Mouse (Mus musculus) kidney, embryonic 16.5 days (tissue): Measurements from ENCODE around the gene Ube2cbp. TPM values are rescaled to one million over a fixed set of nuclear protein-coding genes. Genes with fewer than 3 reads are reported as not detected.

Experiments used
- ATAC-seq: fragments of 200-750 bp; cut with Nextera tagmentation; 2 replicates; pipeline ENCODE4 v1.8.0; 2017; ENCODE audit warnings: moderate TSS enrichment; ENCODE audit not compliant: low FRiP score, low TSS enrichment
- H3K27ac ChIP-seq: fragments of 300-500 bp; sonication (generic); 2 replicates; pipeline ENCODE4 v1.5.1; 2014; ENCODE audit warnings: low read length
- H3K27me3 ChIP-seq: fragments of 300-500 bp; sonication (generic); 2 replicates; pipeline ENCODE4 v1.6.1; 2014; ENCODE audit warnings: low read length, control low read depth, mixed read lengths; ENCODE audit not compliant: insufficient read depth
- H3K36me3 ChIP-seq: fragments of 300-500 bp; sonication (generic); 2 replicates; pipeline ENCODE4 v1.6.1; 2014; ENCODE audit warnings: low read length, control low read depth, mixed read lengths; ENCODE audit not compliant: insufficient read depth
- H3K4me1 ChIP-seq: fragments of 300-500 bp; sonication (generic); 2 replicates; pipeline ENCODE4 v1.6.1; 2014; ENCODE audit warnings: low read length, control low read depth, mixed read lengths; ENCODE audit not compliant: insufficient read depth
- H3K4me2 ChIP-seq: fragments of 300-500 bp; sonication (generic); replicated peaks from 2 replicates; pipeline ENCODE4 v1.6.1; 2014; ENCODE audit warnings: low read depth, low read length
- H3K4me3 ChIP-seq: fragments of 300-500 bp; sonication (generic); 2 replicates; pipeline ENCODE4 v1.5.1; 2014; ENCODE audit warnings: mild to moderate bottlenecking, low read length
- H3K9ac ChIP-seq: fragments of 300-500 bp; sonication (generic); replicated peaks from 2 replicates; pipeline ENCODE4 v1.6.1; 2014; ENCODE audit warnings: low read length
- H3K9me3 ChIP-seq: fragments of 300-500 bp; sonication (generic); 2 replicates; pipeline ENCODE4 v1.6.1; 2016; ENCODE audit warnings: low read length, control low read depth
- WGBS: fragments of 180-500 bp; shearing (Covaris S2); extraction: QIAGEN DNeasy Blood & Tissue Kit; methylation state at CpG from one replicate; pipeline ENCODE4 v1.1.7; 2014; 5-methylcytosine and 5-hydroxymethylcytosine counted together
- polyA plus RNA-seq: library from polyadenylated mRNA; unstranded; fragments of >200 nt; fragmentation: Nextera tagmentation; extraction: Ambion mirVana; gene quantifications from 2 replicates; pipeline ENCODE4 v1.2.1, GENCODE M21; 2015

Ube2cbp gene
- polyA plus RNA-seq, 1 experiment from 2014 or later, result 8.4 TPM

- peaks cover 10% of the 10 kb centered on the region for H3K9me3 ChIP-seq
- H3K36me3 ChIP-seq, result no peaks in the 10 kb centered on the region
- peaks cover 6% of the 10 kb centered on the region; the same call in 1 of the 2 replicates for H3K4me1 ChIP-seq
- no peak for ATAC-seq
- WGBS, result 82% methylated on average over 10 of the region's 10 CpGs
- no peak overlapping the region for H3K4me2 ChIP-seq
- H3K27me3 ChIP-seq, result no peaks in the 10 kb centered on the region
- H3K4me3 ChIP-seq, result no peak overlapping the region
- no peak overlapping the region for H3K27ac ChIP-seq
- H3K9ac ChIP-seq, result no peak overlapping the region
Observed at GRCm38 (mm10) chr9:86280461-86281146, 184.1 kb downstream of the Ube2cbp start.

- H3K36me3 ChIP-seq, result no peaks in the 10 kb centered on the region
- H3K4me2 ChIP-seq, result no peak overlapping the region
- H3K27me3 ChIP-seq, result no peaks in the 10 kb centered on the region
- no peak overlapping the region for H3K27ac ChIP-seq
- H3K9ac ChIP-seq, result no peak overlapping the region
- ATAC-seq, result no peak
- 86% methylated on average over 5 of the region's 5 CpGs for WGBS
- no peaks in the 10 kb centered on the region for H3K4me1 ChIP-seq
- no peak overlapping the region for H3K4me3 ChIP-seq
- H3K9me3 ChIP-seq, result no peaks in the 10 kb centered on the region
Observed at GRCm38 (mm10) chr9:86269541-86269940, 195.2 kb downstream of the Ube2cbp start.

DNA sequence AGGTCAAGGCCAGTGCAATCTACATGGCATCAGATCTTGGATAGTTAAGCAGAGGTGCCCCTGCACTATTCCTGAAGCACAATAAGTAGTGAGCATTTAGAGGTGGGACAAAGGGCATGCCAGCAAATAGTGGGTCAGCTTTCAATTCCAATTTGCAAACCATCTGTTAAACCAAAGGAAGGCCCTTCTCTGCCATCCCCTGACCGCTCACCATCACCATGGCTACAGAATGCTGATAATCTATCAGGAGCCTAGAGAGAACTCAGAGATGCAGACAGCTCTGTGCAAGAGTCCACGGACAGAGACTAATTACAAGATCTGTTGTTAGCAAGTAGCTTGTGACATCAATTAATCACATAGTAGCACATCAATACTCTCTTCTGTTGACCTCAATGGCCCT lies 198.1 kb downstream of the Ube2cbp start:
- H3K9me3 ChIP-seq, result no peaks in the 10 kb centered on the region
- ATAC-seq, result no peak
- H3K4me3 ChIP-seq, result no peak overlapping the region
- H3K36me3 ChIP-seq, result no peaks in the 10 kb centered on the region
- no peaks in the 10 kb centered on the region for H3K27me3 ChIP-seq
- WGBS, result 44% methylated on average over 2 of the region's 2 CpGs
- H3K4me1 ChIP-seq, result no peaks in the 10 kb centered on the region
- H3K27ac ChIP-seq, result no peak overlapping the region
- no peak overlapping the region for H3K9ac ChIP-seq
- H3K4me2 ChIP-seq, result no peak overlapping the region

Other genes starting within 250 kb of the Ube2cbp start
- 10.9 and 15.3 TPM in 2 replicates for gene Dop1a, start 2.2 kb upstream of the Ube2cbp start, polyA plus RNA-seq
- gene Pgm3, start 106.9 kb upstream of the Ube2cbp start, polyA plus RNA-seq, result 39.3 and 42.7 TPM in 2 replicates
- gene Rwdd2a, start 107.0 kb upstream of the Ube2cbp start, polyA plus RNA-seq, result 3.8 and 4.4 TPM in 2 replicates
- gene Me1, start 231.0 kb upstream of the Ube2cbp start, polyA plus RNA-seq, result 11.6 and 16.1 TPM in 2 replicates